Mouse (Mus musculus) forelimb bud, embryonic 11.5 days (tissue): ENCODE data around the gene Snx21.

Experiments used
- DNase-seq: peaks from one replicate; pipeline ENCODE4 v3.0.0-alpha.2; 2012; ENCODE audit warnings: low read depth, low spot score

Snx21 gene

DNA sequence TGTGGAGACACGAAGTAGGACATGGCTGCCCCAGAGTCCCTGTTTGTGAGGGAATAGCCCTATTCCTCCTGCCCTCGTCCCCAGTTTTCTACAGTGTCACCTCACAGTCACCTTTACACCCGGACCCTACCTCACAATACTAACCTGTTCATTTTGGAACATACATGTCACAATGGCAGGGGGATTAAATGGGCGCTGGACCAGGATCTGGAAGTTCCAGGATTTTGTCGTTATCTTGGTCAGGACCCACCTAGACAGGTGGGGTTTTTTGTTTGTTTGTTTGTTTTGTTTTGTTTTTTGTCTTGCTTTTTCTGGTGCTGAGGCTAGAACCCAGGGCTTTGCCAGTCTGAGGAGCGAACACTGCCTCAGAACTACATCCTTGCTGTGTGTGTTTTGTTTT, 42.8 kb downstream of the Snx21 start, which contains the start of gene Spata25:
TSS of gene Spata25 (minus strand) at position 101 of the 400 bp plus-strand sequence.
- no peak for DNase-seq

DNA sequence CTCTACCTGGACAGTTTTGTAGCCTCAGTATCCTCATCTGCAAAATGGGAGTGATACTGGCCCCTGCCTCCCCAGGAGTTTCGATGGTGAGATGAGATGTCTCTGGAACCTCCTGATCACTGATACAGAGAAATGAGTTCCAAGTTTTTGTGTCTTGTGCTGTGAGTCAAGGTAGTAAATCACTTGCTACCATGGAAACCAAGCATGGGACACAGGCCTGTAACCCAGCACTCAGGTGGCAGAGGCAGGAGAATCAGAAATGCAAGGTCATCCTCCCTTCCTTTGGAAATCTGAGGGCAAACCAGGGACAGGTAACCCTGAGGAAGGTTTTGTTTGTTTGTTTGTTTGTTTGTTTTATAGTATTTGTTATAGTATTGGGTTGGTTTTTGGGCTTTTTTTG, 43.5 kb downstream of the Snx21 start:
- DNase-seq: no peak

DNA sequence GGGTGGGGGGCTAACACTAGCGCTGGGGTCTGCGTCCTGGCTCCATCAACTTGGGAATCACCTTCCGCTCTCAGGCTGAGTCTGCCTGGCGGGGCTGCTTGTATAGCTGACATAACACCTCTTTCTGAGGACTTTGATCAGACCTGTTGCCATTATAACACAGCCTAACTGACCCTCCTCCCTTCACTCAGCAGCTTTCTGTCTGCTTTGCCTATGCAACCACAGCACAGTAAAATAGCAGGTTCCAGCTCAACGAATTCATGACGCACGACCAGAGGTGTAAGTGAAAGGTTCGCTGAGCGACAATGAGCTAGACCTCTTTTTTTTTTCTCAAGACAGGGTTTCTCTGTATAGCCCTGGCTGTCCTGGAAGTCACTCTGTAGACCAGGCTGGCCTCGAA, 45.4 kb downstream of the Snx21 start:
- DNase-seq: no peak

DNA sequence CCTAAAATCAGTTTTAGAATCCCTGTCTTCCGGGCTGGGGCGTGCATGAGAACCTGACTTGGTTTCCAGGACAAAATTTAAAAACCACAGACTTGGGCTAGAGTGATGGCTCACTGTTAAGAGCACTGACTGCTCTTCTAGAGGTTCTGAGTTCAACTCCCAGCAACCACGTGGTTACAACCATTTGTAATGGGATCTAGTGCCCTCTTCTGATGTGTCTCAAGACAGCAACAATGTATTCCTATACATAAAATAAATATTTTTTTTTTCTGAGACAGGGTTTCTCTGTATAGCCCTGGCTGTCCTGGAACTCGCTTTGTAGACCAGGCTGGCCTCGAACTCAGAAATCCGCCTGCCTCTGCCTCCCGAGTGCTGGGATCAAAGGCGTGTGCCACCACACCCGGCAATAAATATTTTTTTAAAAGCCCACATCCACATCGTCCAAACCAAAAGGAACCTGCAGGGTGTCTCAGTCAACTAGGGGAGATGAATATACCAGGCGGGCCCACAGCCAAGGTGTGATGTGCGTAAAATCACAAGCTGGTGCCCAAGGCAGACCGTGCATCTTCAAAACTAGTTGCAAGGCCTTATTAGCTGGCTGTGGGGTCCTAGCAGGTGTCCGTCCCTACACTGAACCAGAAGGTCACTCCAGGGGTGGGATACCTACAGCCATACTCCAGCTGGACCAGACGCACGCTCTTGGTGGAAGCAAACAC, 46.6 kb downstream of the Snx21 start:
- DNase-seq: no peak

DNA sequence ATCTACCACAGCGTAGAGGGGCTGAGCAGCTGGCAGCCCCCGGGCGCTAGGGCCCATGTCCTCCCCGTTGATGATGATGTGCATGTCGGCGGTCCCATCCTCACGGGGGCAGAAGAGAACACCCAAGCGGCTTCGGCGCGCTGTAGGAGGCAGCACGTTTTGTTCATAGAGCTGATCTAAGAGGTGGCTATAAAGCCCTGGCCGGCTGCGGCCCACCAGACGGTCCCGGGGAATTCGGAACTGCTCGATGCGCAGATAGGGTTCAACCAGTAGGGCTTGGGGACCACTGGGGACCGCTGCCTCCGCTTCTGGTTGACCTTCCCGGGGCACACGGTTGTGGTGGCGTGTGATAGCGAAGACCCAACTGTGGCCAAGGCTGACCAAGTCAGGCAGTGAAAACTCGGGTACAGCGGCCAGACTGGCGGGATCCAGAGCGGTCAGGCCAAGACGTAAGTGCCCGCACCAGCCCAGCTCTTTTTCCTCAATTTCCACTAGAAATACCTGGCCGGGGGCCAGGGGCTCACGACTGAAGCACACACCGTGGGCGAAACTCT, 47.2 kb downstream of the Snx21 start, which contains the start of gene Ctsa:
TSS of gene Ctsa (plus strand) at position 126 of the 554 bp plus-strand sequence.
- DNase-seq: peak; percentile 63

DNA sequence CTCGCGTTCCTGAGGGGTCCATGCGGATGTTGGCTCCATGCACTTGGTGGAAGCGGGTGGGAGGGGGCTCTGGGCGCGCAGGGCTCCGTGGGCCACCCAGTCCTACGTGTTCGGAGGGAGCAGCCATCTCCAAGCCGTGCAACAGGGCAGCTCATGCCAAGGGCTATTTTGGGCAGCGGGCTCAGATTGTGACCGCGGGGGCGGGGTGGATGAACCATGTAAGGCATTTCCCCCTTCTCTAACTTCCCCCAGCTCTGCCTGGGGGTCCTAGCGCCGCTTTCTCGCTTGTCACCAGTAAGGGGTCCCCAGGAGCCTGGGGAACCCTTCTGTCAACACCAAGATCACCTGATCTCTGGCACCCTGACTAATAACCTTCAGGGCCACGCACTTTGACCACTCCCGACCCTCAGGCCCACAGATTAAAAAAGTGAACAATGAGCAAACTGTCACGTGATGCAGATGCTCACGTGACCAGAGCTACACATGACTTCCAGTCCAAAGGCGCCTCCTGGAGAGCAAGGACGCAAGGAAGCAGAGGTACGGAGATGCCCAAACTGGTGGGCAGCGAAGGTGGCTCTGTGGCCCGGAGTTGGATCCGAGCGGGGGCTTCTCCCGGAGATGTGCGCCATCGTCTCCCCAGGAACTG, 47.8 kb downstream of the Snx21 start, which contains the start of gene Neurl2:
TSS of gene Neurl2 (minus strand) at position 143 of the 646 bp plus-strand sequence.
- peak; percentile 100 for DNase-seq

DNA sequence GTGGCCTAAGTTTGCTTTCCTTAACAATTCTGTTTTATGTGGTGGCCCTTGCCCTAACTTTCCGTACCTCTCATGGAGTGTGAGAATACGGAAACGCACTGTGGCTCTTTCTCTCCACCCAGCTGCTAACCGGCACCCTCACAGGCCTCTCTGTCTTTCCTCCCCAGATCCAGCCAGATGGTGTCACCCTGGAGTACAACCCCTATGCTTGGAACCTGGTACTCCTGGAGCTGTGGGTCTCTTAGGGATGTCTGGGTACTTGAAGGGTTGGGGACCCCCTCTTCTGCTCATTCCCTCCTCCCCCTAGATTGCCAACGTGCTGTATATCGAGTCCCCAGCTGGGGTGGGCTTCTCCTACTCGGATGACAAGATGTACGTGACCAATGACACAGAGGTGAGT, 48.9 kb downstream of the Snx21 start:
- no peak for DNase-seq

DNA sequence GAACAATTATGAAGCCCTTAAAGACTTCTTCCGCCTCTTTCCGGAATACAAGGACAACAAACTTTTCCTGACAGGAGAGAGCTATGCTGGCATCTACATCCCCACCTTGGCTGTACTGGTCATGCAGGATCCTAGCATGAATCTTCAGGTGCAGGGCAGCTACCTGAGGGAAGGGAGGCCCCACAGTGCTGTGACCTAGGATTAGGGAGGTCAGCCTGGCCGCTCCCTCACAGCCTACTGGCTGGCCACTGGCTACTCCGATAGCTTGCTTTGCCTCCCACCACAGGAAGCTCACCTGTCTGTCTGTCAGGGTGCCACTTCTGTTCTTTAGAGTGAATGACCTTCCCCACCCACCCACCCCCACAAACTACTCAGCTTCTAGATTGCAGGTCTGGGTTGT, 49.5 kb downstream of the Snx21 start:
- DNase-seq: no peak
